Mouse (Mus musculus): Measurements from ENCODE around the gene Ephb1.

Gene Ephb1

DNA sequence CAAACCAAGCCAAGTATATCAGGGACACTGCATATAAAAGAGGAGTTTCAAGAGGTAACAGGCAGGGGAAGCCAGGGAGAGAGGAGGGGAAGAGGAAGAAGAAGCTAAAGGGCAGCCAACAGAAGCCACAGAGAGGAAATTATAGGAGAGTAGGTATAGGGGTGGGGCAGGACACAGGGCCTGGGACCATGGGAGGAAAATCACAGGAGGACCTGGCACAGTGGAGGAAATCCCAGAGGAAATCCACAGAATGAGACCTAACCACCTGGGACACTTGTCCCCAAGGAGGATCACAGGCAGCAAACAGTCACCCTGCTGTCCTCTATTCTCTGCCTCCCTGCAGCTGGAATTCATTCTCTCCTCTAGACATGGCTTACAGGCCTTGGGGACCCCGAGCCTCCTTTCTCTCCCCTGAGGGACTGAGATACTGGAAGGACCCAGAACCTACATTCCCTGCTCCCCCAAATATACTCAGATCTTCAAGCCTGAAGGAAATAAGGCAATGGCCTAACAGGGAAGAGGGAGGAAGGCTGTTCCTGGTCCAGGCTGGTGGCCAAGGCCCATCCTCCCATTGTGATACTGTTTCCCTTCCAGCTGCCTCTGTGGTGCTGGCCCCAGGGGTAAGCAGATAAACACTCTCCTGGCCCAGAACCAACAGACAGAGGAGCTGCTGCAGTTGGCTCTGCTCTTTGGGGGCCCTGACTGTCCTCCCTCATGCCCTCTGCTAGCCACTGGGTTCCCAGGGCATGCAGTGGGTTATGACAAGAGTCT is 47.7 kb downstream of the Ephb1 start:
- no peak for DNase-seq (ENCODE audit: inconsistent ontology term)

DNA sequence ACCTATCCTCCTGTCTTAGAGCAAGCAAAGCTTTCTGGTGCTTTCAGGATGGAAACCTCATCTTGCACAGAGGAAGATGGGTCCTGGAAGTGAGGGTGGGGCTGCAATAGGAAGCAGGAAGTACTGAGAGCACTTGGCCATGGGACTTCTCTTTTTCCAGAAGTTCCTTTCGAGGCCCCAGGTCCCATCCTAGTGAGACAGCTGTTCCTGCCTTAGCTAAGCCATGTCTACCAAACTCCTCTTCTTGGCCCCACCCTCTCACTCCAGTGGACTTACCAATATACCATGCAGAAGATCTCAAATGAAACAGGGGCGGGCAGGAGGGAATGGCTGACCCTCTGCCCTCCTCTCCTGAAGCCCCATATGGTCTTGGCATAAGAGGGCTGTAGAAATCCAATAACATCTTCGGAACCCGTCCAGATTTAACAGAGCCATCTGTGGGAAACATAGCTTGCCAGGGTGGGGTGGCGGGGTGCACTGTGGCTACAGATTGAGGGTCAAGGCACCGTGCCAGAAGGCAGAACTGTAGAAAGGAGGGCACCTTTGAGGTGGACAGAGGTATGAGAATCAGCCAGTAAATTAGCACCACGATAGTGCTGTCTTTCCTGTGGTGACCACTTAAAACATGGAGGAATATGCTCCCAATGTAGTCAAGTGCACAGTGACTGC is 48.9 kb downstream of the Ephb1 start:
- no peak for DNase-seq (ENCODE audit: inconsistent ontology term)

DNA sequence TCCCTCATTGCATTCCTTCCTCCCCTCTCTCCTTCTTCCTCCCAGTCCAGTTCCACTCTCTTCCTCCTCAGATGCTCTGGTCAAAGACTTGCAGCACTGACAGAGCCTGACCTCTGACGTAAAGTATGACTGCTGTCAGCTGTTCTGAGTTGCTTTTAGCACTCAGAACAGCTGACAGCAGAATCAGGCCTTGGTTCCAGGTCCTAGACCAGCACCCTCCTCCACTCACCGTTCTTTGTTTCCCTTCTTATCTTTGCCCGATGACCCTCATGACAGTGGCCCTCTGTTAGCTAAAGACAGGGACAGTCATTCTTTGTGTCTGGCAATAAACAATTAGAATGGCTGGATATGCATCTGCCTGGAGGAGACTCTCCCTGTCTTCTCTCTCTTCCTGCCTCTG is 49.7 kb downstream of the Ephb1 start:
- DNase-seq (ENCODE audit: inconsistent ontology term) = no peak

DNA sequence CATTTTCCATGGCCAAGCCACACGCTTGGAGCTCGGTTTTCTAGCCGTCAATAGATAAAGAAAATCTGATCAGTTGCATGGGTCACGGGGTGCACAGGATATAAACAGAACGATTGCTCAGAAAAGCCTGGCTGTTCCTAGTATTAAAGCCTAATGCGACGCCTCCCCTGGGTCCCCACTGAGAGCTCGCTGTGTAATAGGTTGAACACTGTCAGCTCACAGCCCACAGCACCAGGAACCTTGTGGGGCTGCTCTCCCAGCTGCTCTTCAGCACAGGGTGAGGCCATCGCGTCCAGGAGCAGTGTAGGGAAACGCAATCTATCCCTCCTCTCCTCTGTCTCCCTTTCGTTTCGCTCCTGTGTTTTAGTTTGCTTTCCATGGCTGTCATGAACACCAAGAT is 50.6 kb downstream of the Ephb1 start:
- no peak for DNase-seq (ENCODE audit: inconsistent ontology term)

DNA sequence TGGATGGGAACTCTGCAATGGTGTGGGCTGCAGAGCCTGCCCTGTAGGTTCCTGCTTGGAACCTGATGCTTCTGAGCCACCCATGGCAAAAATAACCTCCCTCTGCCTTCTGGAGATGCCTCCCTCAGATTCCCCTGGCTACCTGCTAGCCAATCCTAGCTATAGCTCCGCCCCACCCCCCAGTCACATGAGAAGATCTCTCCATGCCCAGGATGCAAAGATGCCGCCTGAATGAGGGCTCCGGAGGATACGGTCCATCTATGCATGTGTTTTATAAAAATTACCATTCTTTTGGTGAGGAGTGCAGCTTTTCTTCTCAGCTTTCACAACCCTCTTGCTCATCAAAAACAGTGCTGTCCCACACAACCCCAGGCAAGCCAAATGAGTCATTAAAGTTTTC is 53.5 kb downstream of the Ephb1 start:
- DNase-seq (ENCODE audit: inconsistent ontology term) = no peak

DNA sequence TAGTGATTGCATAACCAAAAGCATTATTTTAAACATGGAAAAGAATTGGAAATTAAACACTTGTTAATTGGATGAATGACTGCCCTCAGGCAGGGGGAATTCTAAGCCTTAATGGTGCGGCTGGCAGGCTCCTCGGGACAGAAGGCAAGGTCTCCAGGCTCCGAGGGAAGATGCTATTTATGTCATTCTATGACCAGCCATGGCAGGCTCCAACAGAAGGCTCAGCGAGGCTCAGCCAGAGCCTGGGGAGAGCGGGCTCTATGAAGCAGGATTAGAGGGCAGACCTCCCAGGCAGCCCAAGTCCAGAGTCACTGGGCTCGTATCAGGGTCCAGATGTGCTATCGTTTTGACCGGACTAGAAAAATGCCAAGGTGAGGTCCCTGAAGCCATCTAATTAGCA is 55.8 kb downstream of the Ephb1 start:
- DNase-seq (ENCODE audit: inconsistent ontology term) = no peak

DNA sequence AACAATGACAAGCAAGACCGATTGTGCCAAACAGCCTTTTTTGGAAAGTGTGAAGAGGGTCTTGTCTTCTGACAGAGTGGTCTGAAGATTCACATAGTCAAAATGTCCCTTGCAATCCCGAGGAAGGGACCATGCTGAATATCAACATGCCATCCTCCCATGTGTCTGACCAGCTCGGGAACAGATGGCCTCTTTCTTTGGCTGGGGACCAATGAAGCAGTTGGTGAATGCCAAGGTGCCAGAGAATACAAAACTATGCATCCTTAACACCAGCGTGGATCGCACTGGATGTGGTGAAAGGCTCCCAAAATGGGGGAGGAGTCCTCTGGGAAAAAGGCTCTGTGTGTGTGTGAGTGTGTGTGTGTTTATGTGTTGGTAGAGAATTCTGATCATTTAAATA is 56.5 kb downstream of the Ephb1 start:
- no peak for DNase-seq (ENCODE audit: inconsistent ontology term)

DNA sequence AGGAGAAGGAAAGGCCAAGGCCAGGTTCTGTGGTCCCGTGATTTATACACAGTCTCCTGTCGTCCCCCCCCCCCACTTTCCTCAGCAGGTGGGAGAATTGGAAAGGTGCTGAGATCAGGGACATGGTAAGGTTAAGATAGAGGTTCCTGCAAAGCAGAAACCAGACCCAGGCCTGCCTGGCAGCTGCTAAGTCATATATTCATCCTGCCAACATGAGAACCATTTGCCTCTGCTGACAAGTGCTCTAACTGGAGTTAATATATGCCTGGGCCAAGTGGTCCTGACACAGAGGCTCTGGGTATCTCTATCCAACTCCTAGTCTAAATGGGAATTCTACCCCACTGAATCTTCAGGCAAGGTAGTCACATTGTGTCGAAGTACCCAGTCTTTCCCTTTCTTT is 57.3 kb downstream of the Ephb1 start:
- DNase-seq (ENCODE audit: inconsistent ontology term) = no peak

DNA sequence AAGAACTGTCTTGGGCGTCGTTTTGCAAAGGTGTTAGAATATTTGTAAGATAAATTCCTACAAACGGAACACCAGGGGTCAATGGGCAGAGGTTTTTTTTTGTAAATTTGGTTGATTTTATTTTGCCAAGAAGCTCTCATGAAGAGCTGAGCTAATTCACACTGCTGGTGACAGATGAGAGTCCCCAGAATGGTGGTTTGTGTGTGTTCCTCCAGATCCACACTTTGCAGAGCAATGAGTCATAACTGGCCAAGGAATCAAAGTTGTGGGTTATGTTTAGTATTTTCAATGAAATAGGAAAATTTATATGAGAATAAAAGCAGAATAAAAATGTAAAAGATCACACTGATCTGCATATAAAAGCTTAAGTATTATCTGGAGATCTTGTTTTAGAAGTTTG is 60.9 kb downstream of the Ephb1 start:
- DNase-seq (ENCODE audit: inconsistent ontology term) = no peak

DNA sequence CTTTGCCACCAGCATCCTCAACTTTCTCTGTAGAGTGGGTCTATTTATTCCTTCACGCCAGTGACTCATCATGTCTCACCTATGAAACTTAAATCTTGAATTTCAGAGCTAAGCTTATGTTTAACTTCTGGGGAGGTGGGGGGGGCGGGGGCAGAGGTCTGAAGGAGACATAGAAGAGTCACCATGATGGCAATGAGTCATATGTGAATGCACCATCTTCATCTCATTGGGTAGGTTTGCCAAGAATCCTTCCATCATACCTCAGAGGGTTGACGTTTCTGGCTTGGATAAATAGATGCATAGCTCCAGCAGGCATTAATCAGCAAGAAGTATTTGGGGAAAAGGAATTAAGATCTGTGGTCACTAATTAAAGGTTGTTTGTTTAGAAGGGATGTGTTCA is 63.3 kb downstream of the Ephb1 start:
- DNase-seq (ENCODE audit: inconsistent ontology term) = peak; percentile 16

DNA sequence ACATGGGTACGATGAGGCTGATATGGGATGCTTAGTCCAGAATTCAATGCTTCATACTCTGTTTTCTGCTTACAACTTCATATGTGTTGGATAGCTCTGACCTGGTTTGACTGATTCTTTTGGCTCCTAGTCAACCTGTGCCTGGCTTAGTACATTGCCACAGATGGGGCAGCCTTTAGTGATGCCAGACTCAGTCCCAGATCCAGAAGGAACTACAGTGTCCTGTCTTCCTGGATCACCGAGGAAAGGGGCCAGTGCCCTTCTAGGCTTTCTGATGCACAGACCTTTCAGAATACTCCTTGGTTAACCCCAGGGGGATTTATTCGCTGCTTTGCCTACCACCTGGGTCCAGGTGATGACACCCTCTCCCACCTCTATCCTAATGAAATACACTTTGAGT is 66.1 kb downstream of the Ephb1 start:
- DNase-seq (ENCODE audit: inconsistent ontology term) = no peak

DNA sequence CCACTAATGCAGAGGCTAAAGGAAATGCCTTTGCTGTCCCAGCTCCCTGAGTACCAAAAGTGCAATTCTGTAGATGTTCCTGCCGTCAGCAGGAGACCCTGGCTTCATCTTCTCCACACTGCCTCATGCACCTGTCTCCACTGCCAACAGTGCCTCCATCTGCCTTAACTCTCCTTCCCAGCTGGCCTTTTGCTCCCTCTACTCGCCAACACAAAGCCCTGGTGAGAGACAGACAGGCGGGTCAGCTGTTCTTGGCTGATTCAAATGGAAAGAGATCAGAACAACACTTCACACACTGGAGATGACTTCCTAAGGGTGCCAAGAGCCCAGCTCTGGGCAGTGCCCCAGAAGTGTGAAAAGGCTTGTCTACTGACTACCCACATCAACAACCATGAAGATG is 78.6 kb downstream of the Ephb1 start:
- DNase-seq (ENCODE audit: inconsistent ontology term) = no peak

DNA sequence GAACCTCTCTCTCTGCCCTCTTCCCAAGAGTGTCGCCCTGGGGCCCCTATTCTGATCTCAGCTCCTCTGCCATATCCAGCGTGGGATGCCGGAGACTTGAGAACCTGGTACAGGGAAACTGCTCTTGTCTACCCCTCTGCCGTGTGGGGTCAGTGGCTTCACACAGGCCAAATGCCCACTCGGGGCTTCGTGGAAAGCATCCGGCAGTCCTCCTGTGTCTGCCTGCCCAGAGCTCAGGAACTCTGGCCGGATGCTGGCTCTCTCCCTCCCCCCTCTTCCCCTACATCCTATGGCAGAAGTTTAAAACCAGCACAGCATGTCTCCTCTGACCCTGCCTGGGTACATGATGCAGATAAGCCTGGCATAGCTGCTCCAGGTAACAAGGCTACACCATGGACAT is 80.5 kb downstream of the Ephb1 start:
- DNase-seq (ENCODE audit: inconsistent ontology term) = no peak

DNA sequence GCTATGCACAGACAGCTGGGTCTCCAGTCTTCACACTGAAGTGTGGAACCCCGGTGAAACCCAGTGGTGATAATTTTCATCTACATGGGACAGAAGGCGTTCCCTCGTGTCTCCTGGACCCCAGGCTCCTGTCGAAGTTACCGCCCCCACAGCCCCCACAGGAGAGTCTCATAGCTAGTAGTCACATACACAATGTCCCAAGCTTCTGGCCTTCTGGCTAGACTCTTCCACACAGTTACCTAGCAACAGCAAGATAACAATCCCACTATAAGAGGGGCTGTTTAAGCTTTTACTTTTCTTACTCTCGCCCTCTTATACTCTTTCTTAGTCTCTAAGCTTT is 81.1 kb downstream of the Ephb1 start:
- DNase-seq (ENCODE audit: inconsistent ontology term) = no peak

DNA sequence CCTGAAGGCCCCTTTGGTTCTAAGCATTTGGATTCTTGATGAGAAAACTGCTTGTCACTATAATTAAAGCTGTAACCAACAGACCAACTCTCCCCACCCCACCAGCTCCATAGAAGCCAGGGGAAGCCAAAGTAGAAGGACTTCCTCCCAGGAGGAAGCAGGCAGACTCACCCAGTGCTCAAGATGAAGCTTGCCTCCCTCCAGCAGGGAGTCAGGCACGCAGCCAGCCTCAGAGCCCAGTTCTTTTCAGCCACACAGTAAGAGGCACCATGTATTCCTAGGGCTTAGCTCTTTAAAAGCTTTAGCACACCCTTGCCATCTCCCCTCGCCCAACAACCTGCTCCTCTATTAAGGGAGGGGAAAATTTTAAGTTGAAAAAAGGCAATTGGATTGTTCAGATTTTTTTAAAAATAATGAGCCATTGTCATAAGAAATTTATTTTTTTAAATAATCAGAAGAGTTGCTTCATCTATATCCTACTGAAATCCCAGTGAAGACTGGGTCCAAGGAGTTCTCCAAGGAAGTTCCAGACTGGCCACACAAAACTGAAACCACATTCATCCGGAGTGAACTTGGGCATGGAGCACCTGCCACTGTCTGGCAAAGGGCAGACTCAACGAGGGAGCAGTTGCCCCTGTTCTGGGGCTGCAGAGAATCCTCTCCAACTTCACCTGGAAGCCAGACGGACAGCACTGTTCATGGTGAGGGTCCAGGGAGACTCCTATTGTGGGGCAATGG is 81.6 kb downstream of the Ephb1 start:
- no peak for DNase-seq (ENCODE audit: inconsistent ontology term)

DNA sequence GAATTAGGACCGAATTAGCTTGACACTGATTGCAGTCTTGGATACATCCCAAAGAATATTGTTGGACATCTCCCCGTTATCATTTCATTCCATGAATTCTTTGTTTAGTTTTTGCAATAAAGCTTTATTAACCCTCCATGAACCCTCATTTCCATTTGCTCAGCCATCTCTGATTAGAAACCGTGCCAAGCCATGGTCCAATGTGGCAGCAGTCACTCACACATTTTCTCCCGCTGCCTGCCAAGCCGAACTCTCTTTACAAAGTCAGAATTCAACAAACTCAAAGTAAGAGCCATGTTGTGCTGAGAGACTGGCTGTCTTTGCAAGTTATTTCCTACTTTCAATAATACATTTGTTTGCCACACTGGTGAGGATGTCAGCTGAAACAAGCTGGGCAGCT is 84.0 kb downstream of the Ephb1 start:
- DNase-seq (ENCODE audit: inconsistent ontology term) = no peak

DNA sequence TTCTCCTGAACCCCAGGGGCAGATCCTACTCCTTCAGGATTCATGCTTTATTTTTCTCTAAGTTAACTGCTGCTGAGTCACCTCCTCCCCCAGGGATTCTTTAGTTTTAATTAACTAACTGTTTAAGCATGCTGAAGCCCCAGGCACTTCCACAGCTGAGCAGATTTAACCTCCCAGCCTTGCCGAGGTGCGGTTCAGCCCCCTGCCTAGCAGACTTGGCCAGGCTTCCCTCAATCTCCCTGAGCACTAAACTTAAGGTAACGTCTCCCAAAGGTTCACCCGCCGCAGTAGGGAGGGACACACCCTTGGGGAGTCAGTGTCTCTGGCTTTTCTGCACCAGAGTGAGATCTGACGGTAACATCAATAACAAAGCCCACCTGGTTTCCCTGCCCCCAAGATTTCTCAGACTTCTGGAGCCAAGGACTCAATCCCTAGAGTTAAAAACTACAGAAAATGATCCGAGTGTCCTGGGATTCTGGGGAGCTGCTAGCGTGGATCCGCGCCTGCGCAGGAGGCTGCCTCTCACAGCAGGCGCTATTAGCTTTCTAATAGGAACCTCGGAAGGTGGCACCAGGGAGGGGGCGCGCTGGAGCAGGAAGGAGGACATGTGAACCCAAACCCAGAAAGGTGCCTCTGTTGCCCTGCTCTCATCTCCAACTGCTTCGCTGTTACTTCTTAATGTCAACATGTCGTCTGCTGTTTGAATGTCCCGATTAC is 87.0 kb downstream of the Ephb1 start:
- peak; percentile 69 for DNase-seq (ENCODE audit: inconsistent ontology term)

DNA sequence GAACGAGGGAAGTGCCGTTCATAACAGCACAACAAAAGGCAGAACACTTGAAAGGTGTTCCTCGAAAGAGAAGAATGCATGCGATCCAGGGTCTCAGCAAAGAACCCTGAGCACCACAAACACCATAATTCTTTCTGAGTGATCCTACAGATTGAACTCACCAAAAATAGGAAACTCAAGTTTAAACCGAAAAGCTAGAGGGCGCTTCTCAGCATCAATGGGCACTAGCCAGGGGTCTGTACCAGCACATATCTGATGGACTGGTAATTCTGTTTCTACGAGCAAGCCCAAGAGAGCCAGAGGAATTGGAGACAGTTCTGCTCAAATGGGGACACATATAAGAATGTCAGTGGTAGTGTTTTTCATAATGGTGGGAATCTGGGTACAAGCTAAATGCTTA is 90.7 kb downstream of the Ephb1 start:
- no peak for DNase-seq (ENCODE audit: inconsistent ontology term)

DNA sequence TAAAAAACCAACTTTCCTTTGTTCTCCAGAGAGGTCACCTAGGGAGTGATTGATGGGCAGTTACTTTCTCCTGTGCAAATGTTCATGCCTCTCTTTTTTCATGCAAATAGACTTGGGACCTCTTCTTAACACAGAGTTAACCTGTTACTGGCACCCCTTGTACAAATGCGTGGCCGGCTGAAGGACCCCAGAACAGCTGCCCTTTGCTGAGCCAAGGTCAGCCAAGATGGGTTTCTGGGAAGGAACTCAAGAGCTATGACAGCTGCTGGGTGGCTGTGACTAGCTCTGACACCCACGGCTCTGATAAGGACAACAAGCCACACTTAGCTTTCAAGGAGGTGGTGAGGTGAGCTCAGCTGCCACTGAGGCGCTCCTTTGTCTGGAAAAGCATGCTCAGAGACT is 92.4 kb downstream of the Ephb1 start:
- DNase-seq (ENCODE audit: inconsistent ontology term) = no peak

DNA sequence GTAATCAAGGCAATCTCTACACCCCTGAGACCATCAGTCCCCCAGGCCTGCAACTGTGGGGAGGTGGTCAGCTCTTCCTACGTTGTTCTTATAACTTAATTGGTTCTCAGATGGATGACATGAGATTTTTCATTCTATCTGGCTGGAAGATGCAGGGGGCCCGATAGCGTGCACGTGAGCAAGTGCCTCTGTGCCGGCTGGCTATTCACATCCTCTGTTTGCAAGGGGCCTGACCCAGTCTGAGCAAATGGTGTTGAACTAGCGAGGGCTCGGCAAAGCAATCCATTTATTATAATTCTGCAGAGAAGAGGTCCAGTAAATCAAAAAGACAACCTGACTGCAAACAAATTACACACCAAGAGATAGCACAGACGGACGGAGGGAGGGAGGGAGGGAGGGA is 93.0 kb downstream of the Ephb1 start:
- no peak for DNase-seq (ENCODE audit: inconsistent ontology term)

DNA sequence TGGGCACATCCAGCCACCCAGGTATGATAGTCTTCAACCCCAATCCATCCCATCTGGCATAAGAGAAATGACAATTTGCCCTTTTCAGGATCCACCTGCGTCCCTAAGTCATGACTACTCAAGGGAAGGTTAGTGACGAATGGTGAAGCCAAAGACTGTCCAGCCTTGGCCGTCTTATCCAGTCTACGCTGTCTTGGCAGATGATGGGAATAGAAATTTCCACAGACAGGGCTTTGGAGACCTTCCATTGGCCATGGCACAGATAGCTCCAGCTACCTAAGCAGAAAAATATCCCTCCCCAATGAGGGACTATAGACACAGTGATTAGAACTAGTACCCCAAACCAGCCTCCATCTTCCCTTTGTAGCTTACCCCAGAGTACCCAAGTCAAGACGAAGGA is 98.1 kb downstream of the Ephb1 start:
- DNase-seq (ENCODE audit: inconsistent ontology term) = no peak

DNA sequence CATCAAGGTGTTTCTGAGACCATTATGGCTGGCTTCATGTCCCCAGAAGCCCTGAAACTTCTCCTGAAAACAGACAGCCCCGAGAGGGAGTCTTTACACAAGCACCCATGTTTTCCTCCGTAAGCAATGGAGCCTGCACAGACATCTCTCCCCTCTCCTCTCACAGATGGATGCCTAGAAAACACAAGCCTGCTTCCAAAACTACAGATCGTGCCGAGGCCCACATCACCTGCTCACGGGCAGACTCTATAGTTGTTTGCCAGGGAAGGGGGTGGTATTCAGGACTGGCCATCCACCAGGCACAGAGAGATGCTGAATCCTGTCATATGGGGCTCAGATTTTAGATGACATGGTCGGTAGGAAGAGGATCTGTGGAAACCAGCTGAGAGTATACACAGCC is 98.7 kb downstream of the Ephb1 start:
- DNase-seq (ENCODE audit: inconsistent ontology term) = no peak

Data from Muller cell, postnatal 12 days (primary cell).